Mouse (Mus musculus): ENCODE data around the gene Haus2. TPM values are rescaled to one million over a fixed set of nuclear protein-coding genes. Genes with fewer than 3 reads are reported as not detected.

Haus2 gene
- polyA plus RNA-seq (2012; rRNA removed) = 5.8 and 7.4 TPM in 2 replicates
- 11.4 and 11.6 TPM in 2 replicates for polyA plus RNA-seq (2014; fragmentation: Nextera tagmentation; extraction: Ambion mirVana)

- no peaks in the 10 kb centered on the region for H3K9me3 ChIP-seq (ENCODE audit: control insufficient read depth, low read length)
- peak within 1 kb of the TSS; percentile 96 for H3K27ac ChIP-seq
- WGBS (ENCODE audit: insufficient replicate concordance) = under 1% methylated on average over 52 of the region's 52 CpGs
- H3K36me3 ChIP-seq (replicated peaks; ENCODE audit: control insufficient read depth, insufficient read depth, low read depth) = peaks cover 9% of the 10 kb centered on the region
- peak within 1 kb of the TSS; percentile 96 for H3K9ac ChIP-seq (replicated peaks)
- no peak; the same call in 1 of the 2 replicates for TF ChIP-seq EP300 (IDR thresholded peaks at IDR 0.05; ENCODE audit: low read depth)
- TF ChIP-seq CTCF (IDR thresholded peaks at IDR 0.05; ENCODE audit: low read depth) = peak; percentile 48; the same call in 1 of the 2 replicates
- ATAC-seq (ENCODE audit: insufficient read depth) (peak; percentile 95), DNase-seq (ENCODE audit: low read depth in 3 of 3, low spot score in 3 of 3) (peak; percentile 82 to 83 (median 83))
- peak within 1 kb of the TSS; percentile 92 for H3K4me2 ChIP-seq (ENCODE audit: low read depth)
- no peaks in the 10 kb centered on the region for H3K27me3 ChIP-seq (ENCODE audit: control insufficient read depth, insufficient read depth, low read length)
- peak within 1 kb of the TSS; percentile 80 to 98 for H3K4me3 ChIP-seq (ENCODE audit: insufficient read depth in 1 of 2, low read depth in 2 of 2, low read length in 2 of 2)
- peaks cover 14 to 15% of the 10 kb centered on the region in 2 experiments for H3K4me1 ChIP-seq (replicated peaks; ENCODE audit: control insufficient read depth in 2 of 2, insufficient read depth in 2 of 2, low read length in 1 of 2)
Measured at GRCm38 (mm10) chr2:120608830-120609723, at the start of gene Haus2, which contains the start of gene Lrrc57. Haus2 (plus strand) TSS chr2:120609383. Lrrc57 (minus strand) TSS chr2:120609520.

GRCm38 (mm10) chr2:120561524-120561923 is 47.7 kb upstream of the Haus2 start:
- Histone ChIP-seq H3K36me3 (replicated peaks; ENCODE audit: control insufficient read depth, insufficient read depth, low read depth) (no peaks in the 10 kb centered on the region; the same call in 1 of the 2 replicates), H3K27me3 (ENCODE audit: control insufficient read depth, insufficient read depth, low read length) (no peaks in the 10 kb centered on the region), H3K4me2 (ENCODE audit: low read depth) (no peak overlapping the region)

GRCm38 (mm10) chr2:120562859-120563234 is 46.3 kb upstream of the Haus2 start:
- no peak for TF ChIP-seq CTCF (IDR thresholded peaks at IDR 0.05; ENCODE audit: low read depth)
- TF ChIP-seq EP300 (IDR thresholded peaks at IDR 0.05; ENCODE audit: low read depth) = no peak
- H3K4me1 ChIP-seq (replicated peaks; ENCODE audit: control insufficient read depth in 2 of 2, insufficient read depth in 2 of 2, low read length in 1 of 2) = peaks cover 12 to 20% of the 10 kb centered on the region in 2 experiments
- DNase-seq (ENCODE audit: low read depth in 3 of 3, low spot score in 3 of 3) (no peak), ATAC-seq (ENCODE audit: insufficient read depth) (no peak)
- H3K27ac ChIP-seq = no peak overlapping the region; the same call in 1 of the 2 replicates
- H3K36me3 ChIP-seq (replicated peaks; ENCODE audit: control insufficient read depth, insufficient read depth, low read depth) = no peaks in the 10 kb centered on the region; the same call in 1 of the 2 replicates
- peak overlapping the region; percentile 69 for H3K9ac ChIP-seq (replicated peaks)
- H3K9me3 ChIP-seq (ENCODE audit: control insufficient read depth, low read length) = no peaks in the 10 kb centered on the region
- 3% methylated on average over 9 of the region's 9 CpGs for whole genome bisulfite sequencing (ENCODE audit: insufficient replicate concordance)
- H3K27me3 ChIP-seq (ENCODE audit: control insufficient read depth, insufficient read depth, low read length) = no peaks in the 10 kb centered on the region
- peak overlapping the region; percentile 86 for H3K4me2 ChIP-seq (ENCODE audit: low read depth)
- H3K4me3 ChIP-seq (ENCODE audit: insufficient read depth in 1 of 2, low read depth in 2 of 2, low read length in 2 of 2) = peak overlapping the region; percentile 72 to 96

More at GRCm38 (mm10) chr2:120561524-120561923, 47.7 kb upstream of the Haus2 start:
- ATAC-seq (ENCODE audit: insufficient read depth) (no peak), DNase-seq (ENCODE audit: low read depth in 3 of 3, low spot score in 3 of 3) (no peak)
- WGBS (ENCODE audit: insufficient replicate concordance) = 62% methylated on average over 1 of the region's 1 CpGs
- Histone ChIP-seq H3K4me3 (ENCODE audit: insufficient read depth in 1 of 2, low read depth in 2 of 2, low read length in 2 of 2) (no peak overlapping the region), H3K9ac (replicated peaks) (no peak overlapping the region), H3K4me1 (replicated peaks; ENCODE audit: control insufficient read depth in 2 of 2, insufficient read depth in 2 of 2, low read length in 1 of 2) (peaks cover 12 to 21% of the 10 kb centered on the region in 2 experiments), H3K9me3 (ENCODE audit: control insufficient read depth, low read length) (no peaks in the 10 kb centered on the region), H3K27ac (no peak overlapping the region)
- TF ChIP-seq EP300 (IDR thresholded peaks at IDR 0.05; ENCODE audit: low read depth) = no peak
- no peak for TF ChIP-seq CTCF (IDR thresholded peaks at IDR 0.05; ENCODE audit: low read depth)

DNA sequence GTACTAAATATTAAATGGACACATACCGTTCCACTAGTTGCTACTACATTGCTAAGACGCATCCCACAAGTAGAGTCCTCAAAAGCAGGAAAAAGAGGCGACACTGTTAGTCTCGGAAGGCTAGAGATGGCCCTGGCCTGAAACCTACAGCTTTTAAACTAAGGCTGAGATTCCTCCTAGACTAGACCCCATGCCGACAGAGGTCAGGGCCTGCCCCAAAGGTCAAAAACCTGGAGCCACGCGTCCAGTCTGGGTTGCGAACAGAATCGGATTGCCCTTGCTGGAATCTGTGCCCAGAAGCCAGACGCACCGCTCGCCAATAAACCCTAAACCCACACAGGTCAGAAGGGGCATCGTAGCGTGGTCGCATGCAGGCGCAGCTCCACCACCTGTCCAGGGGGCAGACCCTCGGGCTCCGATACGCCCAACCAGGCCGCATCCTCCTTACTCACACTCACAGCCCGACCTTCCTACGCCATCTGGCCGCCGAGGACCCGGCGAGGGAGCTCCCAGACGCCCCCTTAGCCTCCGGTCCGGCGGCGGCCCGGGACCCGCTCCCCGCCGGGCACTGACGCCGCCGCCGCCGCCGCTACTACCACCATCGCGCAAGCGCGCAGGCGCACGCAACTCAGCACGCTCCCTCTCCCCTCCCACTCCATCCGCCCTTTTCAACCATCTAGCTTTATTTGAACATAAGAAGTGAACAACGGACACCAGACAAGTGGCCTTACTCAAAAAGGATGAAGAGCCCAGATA is 45.8 kb upstream of the Haus2 start, which contains the start of gene Zfp106:
Zfp106 (minus strand) TSS at position 609 of the 756 bp plus-strand sequence.
- Histone ChIP-seq H3K9ac (replicated peaks) (peak within 1 kb of the TSS; percentile 69), H3K36me3 (replicated peaks; ENCODE audit: control insufficient read depth, insufficient read depth, low read depth) (no peaks in the 10 kb centered on the region), H3K27me3 (ENCODE audit: control insufficient read depth, insufficient read depth, low read length) (no peaks in the 10 kb centered on the region), H3K27ac (peak within 1 kb of the TSS; percentile 30; the same call in 1 of the 2 replicates), H3K9me3 (ENCODE audit: control insufficient read depth, low read length) (no peaks in the 10 kb centered on the region), H3K4me3 (ENCODE audit: insufficient read depth in 1 of 2, low read depth in 2 of 2, low read length in 2 of 2) (peak within 1 kb of the TSS; percentile 72 to 96), H3K4me2 (ENCODE audit: low read depth) (peak within 1 kb of the TSS; percentile 86), H3K4me1 (replicated peaks; ENCODE audit: control insufficient read depth in 2 of 2, insufficient read depth in 2 of 2, low read length in 1 of 2) (peaks cover 12 to 20% of the 10 kb centered on the region in 2 experiments)
- DNase-seq (ENCODE audit: low read depth in 3 of 3, low spot score in 3 of 3) (peak; percentile 72 to 82 (median 77)), ATAC-seq (ENCODE audit: insufficient read depth) (peak; percentile 65)
- under 1% methylated on average over 50 of the region's 50 CpGs for WGBS (ENCODE audit: insufficient replicate concordance)
- TF ChIP-seq CTCF (IDR thresholded peaks at IDR 0.05; ENCODE audit: low read depth) (no peak), EP300 (IDR thresholded peaks at IDR 0.05; ENCODE audit: low read depth) (peak; percentile 50; the same call in 1 of the 2 replicates)

Data from liver, embryonic 14.5 days (tissue).